Mouse (Mus musculus) liver, embryonic 11.5 days (tissue): ENCODE data around the gene Ntn5. TPM values are rescaled to one million over a fixed set of nuclear protein-coding genes. Genes with fewer than 3 reads are reported as not detected.

ENCODE experiments used
- ATAC-seq: fragments of 200-750 bp; cut with Nextera tagmentation; replicated peaks from 2 replicates; pipeline ENCODE4 v1.8.0; 2017; ENCODE audit warnings: moderate number of reproducible peaks, mild to moderate bottlenecking, moderate TSS enrichment, moderate library complexity; ENCODE audit not compliant: low FRiP score
- DNase-seq: peaks from one replicate; pipeline ENCODE4 v3.0.0-alpha.2; 2017; ENCODE audit warnings: low spot score
- H3K27ac ChIP-seq: fragments of 300-500 bp; sonication (generic); 2 replicates; pipeline ENCODE4 v1.5.1; 2014; ENCODE audit warnings: mild to moderate bottlenecking, low read depth, low read length, control low read depth
- H3K27me3 ChIP-seq: fragments of 300-500 bp; sonication (generic); replicated peaks from 2 replicates; pipeline ENCODE4 v1.6.1; 2014; ENCODE audit warnings: low read length, mixed read lengths; ENCODE audit not compliant: control insufficient read depth, insufficient read depth
- H3K36me3 ChIP-seq: fragments of 300-500 bp; sonication (generic); 2 replicates; pipeline ENCODE4 v1.6.1; 2014; ENCODE audit warnings: mild to moderate bottlenecking, low read length, moderate library complexity, mixed read lengths; ENCODE audit not compliant: control insufficient read depth, insufficient read depth
- H3K4me1 ChIP-seq: fragments of 300-500 bp; sonication (generic); replicated peaks from 2 replicates; pipeline ENCODE4 v1.6.1; 2014; ENCODE audit warnings: low read length, mixed read lengths; ENCODE audit not compliant: control insufficient read depth, insufficient read depth
- H3K4me2 ChIP-seq: fragments of 300-500 bp; sonication (generic); 2 replicates; pipeline ENCODE4 v1.6.1; 2014; ENCODE audit warnings: mild to moderate bottlenecking, control low read depth, moderate library complexity
- H3K4me3 ChIP-seq: fragments of 300-500 bp; sonication (generic); 2 replicates; pipeline ENCODE4 v1.5.1; 2014; ENCODE audit warnings: low read depth, low read length, control low read depth
- H3K9ac ChIP-seq: fragments of 300-500 bp; sonication (generic); 2 replicates; pipeline ENCODE4 v1.6.1; 2014; ENCODE audit warnings: low read depth, low read length, control low read depth
- H3K9me3 ChIP-seq: fragments of 300-500 bp; sonication (generic); 2 replicates; pipeline ENCODE4 v1.6.1; 2016; ENCODE audit warnings: low read length, inconsistent platforms, mixed read lengths; ENCODE audit not compliant: control insufficient read depth
- WGBS: fragments of 180-500 bp; shearing (Covaris S2); extraction: QIAGEN DNeasy Blood & Tissue Kit; methylation state at CpG from one replicate; pipeline ENCODE4 v1.1.7; 2014; 5-methylcytosine and 5-hydroxymethylcytosine counted together
- polyA plus RNA-seq: library from polyadenylated mRNA; unstranded; fragments of >200 nt; fragmentation: Nextera tagmentation; extraction: Ambion mirVana; gene quantifications from 2 replicates; pipeline ENCODE4 v1.2.1, GENCODE M21; 2014

Ntn5 gene
- polyA plus RNA-seq, 1 experiment from 2014 or later: 0.23 TPM

GRCm38 (mm10) chr7:45705873-45706281 lies 22.1 kb downstream of the Ntn5 start:
- Histone ChIP-seq H3K27ac (peak overlapping the region; percentile 82), H3K27me3 (peaks cover 9% of the 10 kb centered on the region), H3K4me3 (peak overlapping the region; percentile 69), H3K9me3 (no peaks in the 10 kb centered on the region), H3K4me1 (peaks cover 42% of the 10 kb centered on the region), H3K9ac (peak overlapping the region; percentile 82), H3K36me3 (peaks cover 3% of the 10 kb centered on the region; the same call in 1 of the 2 replicates), H3K4me2 (peak overlapping the region; percentile 100)
- ATAC-seq (no peak), DNase-seq (peak; percentile 69)
- 2% methylated on average over 7 of the region's 7 CpGs for WGBS

DNA sequence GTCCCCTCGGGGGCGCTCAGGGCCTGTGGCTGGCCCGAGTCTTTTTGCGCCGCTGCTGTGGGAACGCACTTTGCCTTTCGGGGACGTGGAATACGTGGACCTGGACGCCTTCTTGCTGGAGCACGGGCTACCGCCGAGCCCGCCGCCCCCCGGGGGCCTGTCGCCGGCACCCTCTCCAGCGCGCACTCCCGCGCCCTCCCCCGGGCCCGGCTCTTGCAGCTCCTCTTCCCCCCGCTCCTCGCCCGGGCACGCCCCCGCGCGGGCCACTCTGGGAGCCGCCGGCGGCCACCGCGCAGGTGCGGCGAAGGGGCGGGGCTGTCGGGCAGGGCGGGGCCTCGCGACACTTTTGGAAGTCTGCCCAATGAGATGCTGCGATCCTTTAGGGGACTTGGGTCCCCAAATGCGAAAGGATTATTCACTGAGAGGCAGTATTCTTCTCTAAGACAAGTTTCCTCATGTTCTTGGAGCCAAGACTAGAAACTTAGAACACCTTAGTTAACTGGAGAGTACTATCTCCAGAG lies 23.0 kb downstream of the Ntn5 start:
- WGBS: under 1% methylated on average over 41 of the region's 45 CpGs
- Histone ChIP-seq H3K9ac (peak overlapping the region; percentile 82), H3K36me3 (peaks cover 11% of the 10 kb centered on the region), H3K27me3 (peaks cover under 1% of the 10 kb centered on the region; the same call in 1 of the 2 replicates), H3K4me1 (peaks cover 38% of the 10 kb centered on the region), H3K27ac (peak overlapping the region; percentile 82), H3K4me3 (peak overlapping the region; percentile 69), H3K9me3 (no peaks in the 10 kb centered on the region), H3K4me2 (peak overlapping the region; percentile 100)
- ATAC-seq: peak; percentile 42
- peak; percentile 89 for DNase-seq

- Histone ChIP-seq H3K9me3 (no peaks in the 10 kb centered on the region), H3K27me3 (no peaks in the 10 kb centered on the region), H3K4me1 (peaks cover 38% of the 10 kb centered on the region), H3K27ac (peak overlapping the region; percentile 82), H3K9ac (peak overlapping the region; percentile 82), H3K4me3 (peak overlapping the region; percentile 69), H3K36me3 (peaks cover 18% of the 10 kb centered on the region), H3K4me2 (peak overlapping the region; percentile 100)
- WGBS: under 1% methylated on average over 27 of the region's 27 CpGs
- ATAC-seq: 0 out of 2 replicates have a peak, but pooled peaks have one; percentile 17
- DNase-seq: peak; percentile 89
These were observed 23.6 kb downstream of the Ntn5 start for GRCm38 (mm10) chr7:45707375-45707967.

DNA sequence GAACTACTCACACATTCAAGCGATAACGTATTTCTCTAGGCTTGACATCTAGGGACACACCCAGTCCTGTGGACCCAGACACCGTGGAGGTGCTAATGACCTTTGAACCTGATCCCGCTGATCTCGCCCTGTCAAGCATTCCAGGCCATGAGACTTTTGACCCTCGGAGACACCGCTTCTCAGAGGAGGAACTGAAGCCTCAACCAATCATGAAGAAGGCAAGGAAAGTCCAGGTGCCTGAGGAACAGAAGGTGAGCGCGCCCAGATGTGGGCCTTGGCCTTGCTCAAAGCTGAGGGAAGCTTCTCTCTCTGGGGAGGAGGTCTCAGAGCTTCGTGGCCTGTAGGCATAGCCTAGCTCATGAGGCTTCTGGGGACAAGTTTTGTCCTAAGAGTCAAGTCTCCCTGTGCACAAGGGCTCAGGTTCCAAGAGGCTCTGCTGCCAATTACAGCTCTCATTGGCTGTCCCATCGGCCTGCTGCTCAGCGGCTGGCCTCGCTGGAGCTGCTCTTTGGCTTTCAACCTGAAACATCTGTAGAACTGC lies 24.5 kb downstream of the Ntn5 start:
- H3K4me1 ChIP-seq: peaks cover 38% of the 10 kb centered on the region
- 40% methylated on average over 13 of the region's 13 CpGs for WGBS
- H3K4me2 ChIP-seq: peak overlapping the region; percentile 100
- DNase-seq (no peak), ATAC-seq (no peak)
- H3K4me3 ChIP-seq: no peak overlapping the region
- H3K9me3 ChIP-seq: no peaks in the 10 kb centered on the region
- H3K27me3 ChIP-seq: no peaks in the 10 kb centered on the region
- H3K9ac ChIP-seq: 0 out of 2 replicates have a peak overlapping the region, but pooled peaks have one; percentile 9
- H3K36me3 ChIP-seq: peaks cover 26% of the 10 kb centered on the region
- peak overlapping the region; percentile 82 for H3K27ac ChIP-seq

- peaks cover 33% of the 10 kb centered on the region for H3K4me1 ChIP-seq
- DNase-seq (no peak), ATAC-seq (no peak)
- WGBS: 53% methylated on average over 6 of the region's 6 CpGs
- no peak overlapping the region for H3K4me3 ChIP-seq
- no peak overlapping the region for H3K27ac ChIP-seq
- H3K9me3 ChIP-seq: no peaks in the 10 kb centered on the region
- H3K9ac ChIP-seq: no peak overlapping the region
- no peak overlapping the region for H3K4me2 ChIP-seq
- no peaks in the 10 kb centered on the region for H3K27me3 ChIP-seq
- H3K36me3 ChIP-seq: peaks cover 29% of the 10 kb centered on the region
These were observed 25.2 kb downstream of the Ntn5 start for GRCm38 (mm10) chr7:45709036-45709435.

DNA sequence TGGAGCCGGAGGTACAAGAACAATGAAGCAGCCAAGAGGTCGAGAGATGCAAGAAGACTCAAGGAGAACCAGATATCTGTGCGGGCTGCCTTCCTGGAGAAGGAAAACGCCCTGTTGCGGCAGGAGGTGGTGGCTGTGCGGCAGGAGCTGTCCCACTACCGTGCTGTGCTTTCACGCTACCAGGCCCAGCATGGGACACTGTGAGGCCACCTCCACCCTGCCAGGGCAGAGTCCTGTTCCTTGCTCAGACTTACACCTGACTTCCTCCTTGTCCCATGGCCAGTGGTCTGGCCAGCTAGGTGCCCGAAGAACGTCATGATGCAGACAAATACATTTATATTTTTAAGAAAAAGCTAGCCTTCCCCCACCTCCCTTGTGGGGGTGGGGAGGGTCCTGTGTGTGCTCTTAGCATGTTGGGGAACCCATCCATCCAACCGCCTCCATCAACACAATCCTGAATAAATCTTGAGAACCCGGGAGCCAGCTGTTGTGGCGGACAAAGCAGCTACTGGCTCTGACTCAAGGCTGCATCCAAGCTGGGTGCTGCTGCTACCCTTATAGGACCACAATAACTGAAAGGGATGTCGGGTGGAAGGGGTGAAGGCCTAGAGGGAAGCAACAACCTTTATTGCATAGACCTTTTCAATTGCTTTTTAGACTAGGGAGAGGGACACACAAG lies 26.0 kb downstream of the Ntn5 start:
- no peaks in the 10 kb centered on the region for H3K27me3 ChIP-seq
- H3K9me3 ChIP-seq: no peaks in the 10 kb centered on the region
- H3K27ac ChIP-seq: no peak overlapping the region
- H3K4me2 ChIP-seq: no peak overlapping the region
- no peak for DNase-seq
- H3K36me3 ChIP-seq: peaks cover 29% of the 10 kb centered on the region
- no peak overlapping the region for H3K9ac ChIP-seq
- H3K4me3 ChIP-seq: no peak overlapping the region
- H3K4me1 ChIP-seq: peaks cover 40% of the 10 kb centered on the region
- WGBS: 77% methylated on average over 14 of the region's 14 CpGs
- no peak for ATAC-seq

DNA sequence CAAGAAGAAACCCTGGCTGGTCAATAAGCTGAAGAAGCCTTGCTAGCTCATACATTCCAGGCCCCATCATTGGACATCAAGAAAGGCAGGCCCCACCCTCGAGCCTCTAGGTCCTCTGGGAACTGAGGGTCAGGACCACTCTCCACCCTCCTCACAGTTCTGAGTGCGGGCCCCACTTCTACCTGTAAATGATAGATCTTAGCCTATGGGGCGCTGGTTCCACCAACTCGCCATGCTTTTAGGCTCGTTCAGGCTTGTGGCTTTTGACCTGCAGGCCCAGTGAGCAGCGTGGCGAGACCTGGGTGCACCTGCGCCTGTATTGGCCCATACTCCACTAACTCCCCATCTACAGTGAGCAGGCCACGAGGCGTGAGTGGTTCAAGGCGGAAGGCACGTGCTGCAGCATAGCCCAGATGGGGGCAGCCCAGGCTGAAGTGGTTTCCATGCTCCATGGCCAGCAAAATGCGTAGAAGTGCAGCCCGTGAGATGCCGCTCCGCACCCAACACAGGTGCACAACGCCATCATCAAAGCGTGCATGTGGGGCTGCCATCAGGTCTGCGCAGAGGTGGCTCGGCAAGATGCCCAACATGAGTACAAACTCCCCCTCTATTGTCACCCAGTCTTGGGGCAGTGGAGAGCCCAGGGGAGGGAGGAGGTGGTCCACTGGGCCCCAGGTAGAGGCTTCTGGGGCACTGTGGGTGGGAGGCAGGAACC lies 26.8 kb downstream of the Ntn5 start:
- Histone ChIP-seq H3K27me3 (no peaks in the 10 kb centered on the region), H3K9ac (no peak overlapping the region), H3K9me3 (no peaks in the 10 kb centered on the region), H3K4me1 (peaks cover 39% of the 10 kb centered on the region), H3K27ac (no peak overlapping the region), H3K4me3 (no peak overlapping the region), H3K36me3 (peaks cover 29% of the 10 kb centered on the region), H3K4me2 (no peak overlapping the region)
- WGBS: 95% methylated on average over 20 of the region's 20 CpGs
- DNase-seq (no peak), ATAC-seq (no peak)

GRCm38 (mm10) chr7:45711316-45712021 lies 27.6 kb downstream of the Ntn5 start:
- H3K4me1 ChIP-seq: peaks cover 39% of the 10 kb centered on the region
- ATAC-seq: no peak
- H3K9ac ChIP-seq: no peak overlapping the region
- no peak overlapping the region for H3K4me3 ChIP-seq
- H3K4me2 ChIP-seq: no peak overlapping the region; the same call in 1 of the 2 replicates
- H3K9me3 ChIP-seq: no peaks in the 10 kb centered on the region
- WGBS: 91% methylated on average over 24 of the region's 24 CpGs
- no peaks in the 10 kb centered on the region for H3K27me3 ChIP-seq
- H3K36me3 ChIP-seq: peaks cover 29% of the 10 kb centered on the region
- H3K27ac ChIP-seq: no peak overlapping the region
- DNase-seq: no peak
